Mouse (Mus musculus) intestine, embryonic 15.5 days (tissue): Measurements from ENCODE around the gene Bmx. TPM values are rescaled to one million over a fixed set of nuclear protein-coding genes. Genes with fewer than 3 reads are reported as not detected.
A peak's percentile ranks its signal among the peaks of the same experiment; 100 is the strongest.

ENCODE experiments used
- ATAC-seq: fragments of 200-750 bp; cut with Nextera tagmentation; 2 replicates; pipeline ENCODE4 v1.8.0; 2017; ENCODE audit warnings: moderate TSS enrichment, moderate library complexity
- H3K27ac ChIP-seq: fragments of 300-500 bp; sonication (generic); 2 replicates; pipeline ENCODE4 v1.5.1; 2015; ENCODE audit warnings: mild to moderate bottlenecking, inconsistent platforms
- H3K27me3 ChIP-seq: fragments of 300-500 bp; sonication (generic); replicated peaks from 2 replicates; pipeline ENCODE4 v1.6.1; 2015; ENCODE audit warnings: inconsistent platforms
- H3K36me3 ChIP-seq: fragments of 300-500 bp; sonication (generic); 2 replicates; pipeline ENCODE4 v1.6.1; 2015; ENCODE audit warnings: inconsistent platforms
- H3K4me1 ChIP-seq: fragments of 300-500 bp; sonication (generic); replicated peaks from 2 replicates; pipeline ENCODE4 v1.6.1; 2015; ENCODE audit warnings: inconsistent platforms
- H3K4me2 ChIP-seq: fragments of 300-500 bp; sonication (generic); replicated peaks from 2 replicates; pipeline ENCODE4 v1.6.1; 2015; ENCODE audit warnings: mild to moderate bottlenecking, inconsistent platforms
- H3K4me3 ChIP-seq: fragments of 300-500 bp; sonication (generic); replicated peaks from 2 replicates; pipeline ENCODE4 v1.5.1; 2015; ENCODE audit warnings: inconsistent platforms
- H3K9ac ChIP-seq: fragments of 300-500 bp; sonication (generic); 2 replicates; pipeline ENCODE4 v1.6.1; 2015; ENCODE audit warnings: inconsistent platforms
- H3K9me3 ChIP-seq: fragments of 300-500 bp; sonication (generic); 2 replicates; pipeline ENCODE4 v1.6.1; 2016; ENCODE audit warnings: inconsistent platforms
- WGBS: fragments of 180-500 bp; shearing (Covaris S2); methylation state at CpG from one replicate; pipeline ENCODE4 v1.1.7; 2015; 5-methylcytosine and 5-hydroxymethylcytosine counted together
- polyA plus RNA-seq: library from polyadenylated mRNA; unstranded; fragments of >200 nt; fragmentation: Nextera tagmentation; extraction: Ambion mirVana; gene quantifications from 2 replicates; pipeline ENCODE4 v1.2.1, GENCODE M21; 2015

Gene Bmx
- polyA plus RNA-seq, 1 experiment from 2014 or later = 0.65 TPM

DNA sequence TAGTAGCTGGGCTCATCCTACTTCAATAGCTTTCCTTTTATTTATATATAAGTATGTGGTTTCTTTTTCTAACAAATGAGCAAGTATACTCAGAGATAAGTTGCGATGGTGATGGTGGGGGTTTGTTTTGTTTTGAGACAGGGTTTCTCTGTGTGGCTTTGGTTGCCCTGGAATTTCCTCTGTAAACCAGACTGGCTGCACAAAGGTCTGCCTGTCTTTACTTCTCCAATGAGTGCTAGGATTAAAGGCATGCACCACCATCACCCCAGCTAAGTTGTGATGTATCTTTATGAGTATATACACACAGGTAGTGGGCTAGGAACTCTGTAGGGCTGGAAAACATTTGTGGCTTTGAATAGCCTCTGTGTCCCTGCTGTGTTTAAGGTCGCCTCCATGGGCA, 11.3 kb downstream of the Bmx start:
- Histone ChIP-seq H3K4me3 (no peak overlapping the region), H3K4me1 (no peaks in the 10 kb centered on the region), H3K9me3 (no peaks in the 10 kb centered on the region), H3K36me3 (no peaks in the 10 kb centered on the region), H3K9ac (no peak overlapping the region), H3K4me2 (no peak overlapping the region), H3K27ac (no peak overlapping the region), H3K27me3 (no peaks in the 10 kb centered on the region)
- no peak for ATAC-seq
- 69% methylated on average over 2 of the region's 2 CpGs for WGBS

DNA sequence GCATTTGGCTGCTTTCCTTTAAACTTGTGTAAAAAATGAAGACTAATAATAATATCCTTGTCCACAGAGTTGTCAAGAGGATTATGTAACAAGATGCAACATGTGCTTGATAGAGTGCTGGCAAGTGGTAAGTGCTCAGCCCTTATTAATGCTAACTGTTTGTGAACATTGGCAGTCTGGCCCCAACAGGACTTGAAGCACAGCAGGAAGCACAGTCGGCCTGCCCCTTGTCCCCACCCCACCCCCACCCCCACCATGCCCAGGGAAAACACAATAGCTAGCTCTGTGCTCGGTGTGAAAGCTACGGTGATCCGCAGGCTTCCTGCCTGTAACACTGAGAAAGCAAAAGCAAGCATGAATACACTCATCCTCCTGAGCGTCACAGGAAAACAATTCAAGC, 12.3 kb downstream of the Bmx start:
- no peak overlapping the region for H3K4me2 ChIP-seq
- H3K27ac ChIP-seq = no peak overlapping the region
- no peak overlapping the region for H3K4me3 ChIP-seq
- peak; percentile 67; the same call in 1 of the 2 replicates for ATAC-seq
- H3K27me3 ChIP-seq = no peaks in the 10 kb centered on the region
- H3K9me3 ChIP-seq = no peaks in the 10 kb centered on the region
- H3K4me1 ChIP-seq = no peaks in the 10 kb centered on the region
- H3K36me3 ChIP-seq = no peaks in the 10 kb centered on the region
- H3K9ac ChIP-seq = no peak overlapping the region
- WGBS = 32% methylated on average over 5 of the region's 5 CpGs

DNA sequence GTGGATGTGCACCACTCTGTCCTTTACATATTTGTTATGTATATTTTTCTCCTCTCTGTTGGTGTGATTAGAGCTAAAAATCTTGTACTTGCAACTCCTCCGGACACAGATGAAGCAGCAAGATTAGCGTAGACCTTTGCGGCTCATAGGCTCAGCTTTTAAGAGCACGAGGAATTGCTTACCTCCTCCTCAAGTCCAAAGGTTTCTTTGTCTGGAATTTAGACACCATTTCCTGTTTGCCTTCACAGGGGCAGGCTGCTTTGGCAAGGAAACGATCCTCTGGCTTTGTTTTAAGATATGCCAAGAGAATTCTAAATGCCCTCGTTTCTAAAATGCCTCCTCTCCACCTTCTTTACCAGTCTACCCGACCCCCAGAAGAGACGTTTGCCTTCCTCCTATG, 24.6 kb downstream of the Bmx start:
- Histone ChIP-seq H3K36me3 (no peaks in the 10 kb centered on the region), H3K27ac (no peak overlapping the region), H3K4me1 (no peaks in the 10 kb centered on the region), H3K4me3 (no peak overlapping the region), H3K9me3 (no peaks in the 10 kb centered on the region), H3K9ac (no peak overlapping the region), H3K27me3 (no peaks in the 10 kb centered on the region), H3K4me2 (no peak overlapping the region)
- WGBS = 50% methylated on average over 8 of the region's 8 CpGs
- ATAC-seq = peak; percentile 68

DNA sequence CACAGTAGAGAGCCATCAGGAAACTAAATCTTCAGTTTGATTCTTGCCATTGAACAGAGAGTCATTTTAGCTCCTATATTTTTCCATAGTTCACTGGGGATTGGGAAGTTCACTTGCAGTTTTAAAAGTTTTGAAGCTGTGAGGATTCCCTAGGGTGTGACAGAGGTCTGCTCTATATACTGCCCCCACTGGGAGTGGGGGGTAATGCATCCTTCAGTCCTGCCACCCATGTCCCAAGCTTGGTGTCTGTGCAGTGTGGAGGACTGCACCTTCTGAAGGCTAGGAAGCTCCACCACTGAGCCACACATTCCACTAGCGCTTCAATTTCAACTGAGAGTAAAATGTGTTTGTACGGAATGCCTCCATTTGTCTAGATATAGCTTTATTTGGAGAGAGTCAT, 36.0 kb downstream of the Bmx start:
- no peaks in the 10 kb centered on the region for H3K4me1 ChIP-seq

DNA sequence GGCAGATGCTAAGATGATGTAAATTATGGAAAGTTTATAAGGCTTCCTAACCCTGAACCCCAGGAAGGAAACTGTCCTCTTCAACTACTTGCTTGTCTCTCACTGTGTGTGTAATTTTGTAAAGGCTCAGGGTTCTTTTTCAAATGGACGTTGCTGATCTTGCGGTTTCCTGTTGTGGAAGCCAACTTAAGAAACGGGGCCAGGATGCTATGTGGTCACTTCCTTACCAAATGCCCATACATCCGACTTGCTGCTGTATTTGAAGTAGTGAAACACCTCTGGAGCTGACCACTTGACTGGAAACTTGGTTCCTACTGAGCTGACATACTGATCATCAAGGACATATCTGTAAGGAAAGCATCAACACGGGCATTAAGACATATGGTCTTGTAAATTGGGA, 57.4 kb downstream of the Bmx start:
- Histone ChIP-seq H3K36me3 (no peaks in the 10 kb centered on the region), H3K4me1 (no peaks in the 10 kb centered on the region), H3K27me3 (no peaks in the 10 kb centered on the region), H3K4me2 (no peak overlapping the region), H3K27ac (no peak overlapping the region), H3K9ac (no peak overlapping the region), H3K4me3 (no peak overlapping the region), H3K9me3 (no peaks in the 10 kb centered on the region)
- no peak for ATAC-seq
- WGBS = 74% methylated on average over 5 of the region's 5 CpGs

More for the DNA sequence above, 36.0 kb downstream of the Bmx start:
- no peak for ATAC-seq
- Histone ChIP-seq H3K36me3 (no peaks in the 10 kb centered on the region), H3K9me3 (no peaks in the 10 kb centered on the region), H3K27ac (no peak overlapping the region), H3K9ac (no peak overlapping the region), H3K4me2 (no peak overlapping the region), H3K27me3 (no peaks in the 10 kb centered on the region), H3K4me3 (no peak overlapping the region)
- WGBS = 71% methylated on average over 2 of the region's 2 CpGs

DNA sequence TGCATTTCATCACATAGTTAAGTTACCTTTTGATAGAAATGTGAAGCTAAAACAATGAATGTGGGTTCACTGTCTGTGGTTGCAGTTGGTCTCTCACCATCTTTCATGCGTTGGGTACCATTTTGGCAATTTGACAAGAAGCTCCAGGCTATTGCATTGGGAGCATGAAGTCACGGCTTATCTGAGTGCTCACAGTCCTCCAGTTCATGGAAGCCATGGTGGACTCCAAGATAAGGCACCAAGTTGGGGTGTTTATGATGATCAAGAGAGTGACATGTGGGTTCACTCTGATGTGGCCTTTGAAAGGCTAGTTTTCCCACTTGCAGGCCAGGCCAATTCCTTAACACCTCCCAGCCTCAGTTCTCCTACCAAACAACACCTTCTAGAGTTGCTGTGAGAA, 60.3 kb downstream of the Bmx start:
- Histone ChIP-seq H3K9me3 (no peaks in the 10 kb centered on the region), H3K4me2 (no peak overlapping the region), H3K36me3 (no peaks in the 10 kb centered on the region), H3K27me3 (no peaks in the 10 kb centered on the region), H3K9ac (no peak overlapping the region), H3K27ac (no peak overlapping the region), H3K4me1 (no peaks in the 10 kb centered on the region), H3K4me3 (no peak overlapping the region)
- no peak for ATAC-seq
- WGBS = 94% methylated on average over 2 of the region's 2 CpGs

DNA sequence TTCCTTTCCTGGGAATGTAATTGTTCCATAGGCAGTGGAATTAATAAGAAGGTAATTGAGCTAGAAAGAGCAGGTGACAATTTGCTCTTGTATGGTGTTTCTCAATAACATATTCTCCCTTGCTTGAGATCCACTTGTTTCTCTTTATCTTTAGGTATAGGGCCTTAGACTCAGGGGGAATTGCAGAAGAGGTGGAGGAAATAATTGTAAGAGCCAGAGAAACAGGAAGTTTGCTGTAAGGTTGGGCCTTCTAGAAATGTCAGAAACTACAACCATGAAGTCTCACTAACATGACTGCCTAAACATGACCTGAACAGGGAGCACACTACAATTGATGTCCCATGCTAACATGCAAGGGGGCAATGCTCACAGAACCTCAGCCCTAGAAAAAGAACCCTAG, 68.1 kb downstream of the Bmx start:
- H3K4me3 ChIP-seq = no peak overlapping the region
- no peaks in the 10 kb centered on the region for H3K27me3 ChIP-seq
- H3K9me3 ChIP-seq = no peaks in the 10 kb centered on the region
- H3K27ac ChIP-seq = no peak overlapping the region
- H3K4me1 ChIP-seq = no peaks in the 10 kb centered on the region
- H3K4me2 ChIP-seq = no peak overlapping the region
- no peak for ATAC-seq
- no peaks in the 10 kb centered on the region for H3K36me3 ChIP-seq
- H3K9ac ChIP-seq = no peak overlapping the region

DNA sequence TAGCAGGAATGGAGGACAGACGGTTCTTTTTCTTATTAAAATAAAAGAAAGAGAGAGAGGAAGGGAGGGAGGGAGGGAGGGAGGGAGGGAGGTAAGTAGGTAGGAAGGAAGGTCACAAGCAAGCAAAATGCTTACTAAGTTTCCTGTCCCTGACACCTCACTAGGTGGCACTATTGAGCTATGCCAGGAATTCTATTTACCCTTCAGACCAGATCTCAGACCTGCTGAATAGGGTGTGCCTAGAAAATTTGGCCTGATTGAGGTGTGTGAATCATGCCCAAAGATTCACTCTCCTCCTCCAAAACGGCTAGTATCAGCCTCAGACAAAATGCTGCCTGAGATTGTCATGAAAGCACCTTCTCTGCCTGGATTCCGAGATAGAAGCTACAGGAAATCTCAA, 74.1 kb downstream of the Bmx start:
- H3K36me3 ChIP-seq = no peaks in the 10 kb centered on the region
- H3K4me2 ChIP-seq = no peak overlapping the region
- no peaks in the 10 kb centered on the region for H3K27me3 ChIP-seq
- 38% methylated on average over 3 of the region's 3 CpGs for WGBS
- no peak overlapping the region for H3K4me3 ChIP-seq
- no peaks in the 10 kb centered on the region for H3K4me1 ChIP-seq
- no peaks in the 10 kb centered on the region for H3K9me3 ChIP-seq
- H3K9ac ChIP-seq = no peak overlapping the region
- no peak overlapping the region for H3K27ac ChIP-seq
- ATAC-seq = 0 out of 2 replicates have a peak, but pooled peaks have one; percentile 53

DNA sequence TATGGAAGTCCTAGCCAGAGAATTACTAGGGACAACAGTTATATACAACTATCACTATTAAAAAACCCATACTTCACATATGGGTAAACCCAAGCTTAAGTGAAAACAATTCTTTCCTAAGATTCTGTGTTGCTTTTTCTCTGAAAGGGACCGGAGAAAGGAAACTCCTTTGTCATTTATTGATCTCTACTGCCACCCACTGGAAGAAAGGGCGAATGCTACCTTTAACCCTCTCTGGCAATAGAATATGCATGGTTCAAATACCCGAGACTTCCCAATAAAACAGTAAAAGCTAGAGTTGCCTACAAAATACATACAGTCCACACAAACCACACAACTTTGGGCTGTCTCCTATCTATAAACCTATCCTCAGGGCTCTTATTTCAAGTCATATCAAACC, 78.2 kb downstream of the Bmx start:
- ATAC-seq = 0 out of 2 replicates have a peak, but pooled peaks have one; percentile 58
- H3K4me1 ChIP-seq = no peaks in the 10 kb centered on the region
- H3K4me3 ChIP-seq = no peak overlapping the region
- no peak overlapping the region for H3K4me2 ChIP-seq
- H3K27ac ChIP-seq = no peak overlapping the region
- H3K9me3 ChIP-seq = no peaks in the 10 kb centered on the region
- 15% methylated on average over 3 of the region's 3 CpGs for whole genome bisulfite sequencing
- H3K27me3 ChIP-seq = no peaks in the 10 kb centered on the region
- no peak overlapping the region for H3K9ac ChIP-seq
- no peaks in the 10 kb centered on the region for H3K36me3 ChIP-seq

DNA sequence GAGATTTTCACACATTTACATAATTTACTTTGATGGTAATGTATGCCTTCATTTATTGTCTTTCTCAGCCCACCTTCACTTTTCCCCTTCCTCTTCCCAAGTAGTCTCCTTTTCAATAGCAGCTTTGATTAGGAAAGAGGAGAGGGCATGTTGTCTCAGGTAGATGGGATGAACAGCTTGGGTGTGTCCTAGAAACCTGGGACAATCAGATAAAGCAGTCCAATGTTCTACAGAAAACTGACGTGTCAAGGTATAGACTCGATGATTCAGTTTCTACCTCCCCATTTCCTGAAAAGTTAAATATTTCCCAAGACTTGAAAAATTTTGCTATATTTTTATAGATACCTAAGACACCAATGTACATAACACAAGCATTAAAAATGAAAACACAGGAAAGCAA, 79.1 kb downstream of the Bmx start:
- H3K9ac ChIP-seq = no peak overlapping the region
- no peak overlapping the region for H3K4me3 ChIP-seq
- H3K27ac ChIP-seq = no peak overlapping the region
- H3K27me3 ChIP-seq = no peaks in the 10 kb centered on the region
- H3K36me3 ChIP-seq = no peaks in the 10 kb centered on the region
- H3K4me1 ChIP-seq = no peaks in the 10 kb centered on the region
- WGBS = 62% methylated on average over 2 of the region's 2 CpGs
- no peak overlapping the region for H3K4me2 ChIP-seq
- ATAC-seq = peak; percentile 81; the same call in 1 of the 2 replicates
- H3K9me3 ChIP-seq = no peaks in the 10 kb centered on the region

DNA sequence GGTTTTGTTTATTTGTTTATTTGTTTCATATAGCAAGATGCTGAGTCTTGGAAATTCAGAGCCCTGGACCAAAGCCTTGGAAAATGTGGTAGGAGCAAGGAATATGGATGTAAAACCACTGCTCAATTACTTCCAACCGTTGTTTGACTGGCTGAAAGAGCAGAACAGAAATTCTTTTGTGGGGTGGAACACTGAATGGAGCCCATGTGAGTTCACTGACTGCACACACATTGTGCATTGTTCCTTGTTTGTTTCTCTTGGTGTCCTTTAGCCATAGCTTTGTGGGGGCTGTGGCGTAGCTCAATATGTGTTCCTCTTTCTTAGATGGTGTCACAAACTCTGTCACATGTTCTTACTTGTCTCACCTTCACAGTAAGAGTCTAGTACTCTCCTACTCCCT, 82.2 kb downstream of the Bmx start:
- Histone ChIP-seq H3K9ac (no peak overlapping the region), H3K27me3 (no peaks in the 10 kb centered on the region), H3K4me3 (no peak overlapping the region), H3K9me3 (no peaks in the 10 kb centered on the region), H3K27ac (no peak overlapping the region), H3K36me3 (no peaks in the 10 kb centered on the region), H3K4me2 (no peak overlapping the region), H3K4me1 (no peaks in the 10 kb centered on the region)
- WGBS = 65% methylated on average over 2 of the region's 2 CpGs
- ATAC-seq = no peak

DNA sequence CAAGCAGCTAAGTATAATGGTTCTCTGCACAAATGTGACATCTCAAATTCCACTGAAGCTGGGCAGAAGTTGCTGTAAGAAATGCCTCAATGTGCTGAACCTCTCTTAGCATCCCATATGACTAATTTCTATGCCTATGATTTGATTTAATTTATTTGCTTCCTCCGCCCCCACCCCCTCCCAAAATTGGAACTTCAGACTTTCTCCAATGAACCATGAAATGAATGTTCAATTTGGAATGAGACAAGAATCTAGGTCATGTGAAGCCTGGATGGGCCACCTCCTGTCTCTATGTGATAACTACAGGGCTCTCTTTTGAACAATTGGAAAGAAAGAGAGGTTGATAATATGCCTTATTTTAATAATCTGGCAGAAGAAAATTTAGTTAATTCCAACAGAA, 82.7 kb downstream of the Bmx start:
- WGBS = 90% methylated on average over 1 of the region's 1 CpGs

DNA sequence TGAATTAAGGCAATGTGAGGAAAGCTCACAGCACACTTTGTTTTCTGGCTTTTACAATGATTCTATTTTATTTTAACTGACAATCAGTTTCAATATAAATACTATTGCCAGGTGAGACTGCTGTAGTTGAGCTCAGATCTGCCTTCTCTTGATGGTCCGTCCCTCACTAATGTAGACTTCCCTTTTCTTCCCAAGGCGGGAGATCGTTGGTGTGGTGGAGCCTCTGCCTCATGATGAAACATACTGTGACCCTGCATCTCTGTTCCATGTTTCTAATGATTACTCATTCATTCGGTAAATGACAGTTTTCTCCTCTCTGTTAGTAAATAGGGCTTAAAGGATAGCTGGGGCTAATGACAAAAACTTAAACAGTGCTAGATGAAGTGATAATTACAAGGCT, 84.1 kb downstream of the Bmx start:
- Histone ChIP-seq H3K27me3 (no peaks in the 10 kb centered on the region), H3K9me3 (no peaks in the 10 kb centered on the region), H3K27ac (no peak overlapping the region), H3K4me3 (no peak overlapping the region), H3K36me3 (no peaks in the 10 kb centered on the region), H3K9ac (no peak overlapping the region), H3K4me2 (no peak overlapping the region), H3K4me1 (no peaks in the 10 kb centered on the region)
- no peak for ATAC-seq
- 84% methylated on average over 4 of the region's 4 CpGs for WGBS

More for the DNA sequence above, 82.7 kb downstream of the Bmx start:
- no peak for ATAC-seq
- Histone ChIP-seq H3K4me2 (no peak overlapping the region), H3K36me3 (no peaks in the 10 kb centered on the region), H3K9me3 (no peaks in the 10 kb centered on the region), H3K9ac (no peak overlapping the region), H3K4me1 (no peaks in the 10 kb centered on the region), H3K27me3 (no peaks in the 10 kb centered on the region), H3K27ac (no peak overlapping the region), H3K4me3 (no peak overlapping the region)

DNA sequence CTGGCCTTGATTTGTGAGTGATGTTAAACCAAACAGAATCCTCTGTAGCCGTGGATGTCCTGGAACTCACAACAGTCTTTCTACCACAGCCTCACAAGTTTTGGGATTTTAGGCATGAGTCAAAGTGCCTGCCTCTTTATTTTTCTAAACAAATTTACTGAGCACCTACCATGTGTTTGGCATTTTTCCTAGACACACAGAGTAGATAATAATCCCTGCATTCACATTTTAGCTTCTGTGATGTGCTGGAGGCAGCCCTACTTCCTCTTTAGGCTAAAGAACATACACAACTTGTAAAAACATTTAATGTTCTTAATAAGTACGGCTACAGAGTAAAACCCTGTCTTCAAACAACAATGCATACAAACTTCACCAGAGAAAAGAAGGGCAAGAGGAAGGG, 87.0 kb downstream of the Bmx start:
- Histone ChIP-seq H3K27ac (no peak overlapping the region), H3K9ac (no peak overlapping the region), H3K4me2 (no peak overlapping the region), H3K4me3 (no peak overlapping the region), H3K36me3 (no peaks in the 10 kb centered on the region), H3K27me3 (no peaks in the 10 kb centered on the region), H3K9me3 (no peaks in the 10 kb centered on the region), H3K4me1 (no peaks in the 10 kb centered on the region)
- WGBS = 61% methylated on average over 2 of the region's 2 CpGs
- ATAC-seq = no peak
